Mouse (Mus musculus) adrenal gland, postnatal 14 days (tissue): ENCODE results near the gene Gm21858. TPM values are rescaled to one million over a fixed set of nuclear protein-coding genes. Genes with fewer than 3 reads are reported as not detected.
"Not testable (repeated sequence)": the region's sequence is repeated elsewhere in the genome, so short reads cannot be mapped to it uniquely, and the experiment has no call there.

Experiments
- DNase-seq: peaks from one replicate; pipeline ENCODE4 v3.0.0; 2021; ENCODE audit warnings: mixed read lengths
- long read RNA-seq, 2 experiments: library from polyadenylated mRNA; stranded (forward); transcript quantifications; one replicate each; pipeline ENCODE4 v2.0.0; 2021
- total RNA-seq: library from RNA; stranded (reverse); gene quantifications from 2 replicates; pipeline ENCODE4 v1.2.3, GENCODE M21; 2021

Gm21858 gene
- not detected in 2 replicates for total RNA-seq
- long read RNA-seq, experiment 1, result 0 reads
- long read RNA-seq, experiment 2, result 0 reads

DNA sequence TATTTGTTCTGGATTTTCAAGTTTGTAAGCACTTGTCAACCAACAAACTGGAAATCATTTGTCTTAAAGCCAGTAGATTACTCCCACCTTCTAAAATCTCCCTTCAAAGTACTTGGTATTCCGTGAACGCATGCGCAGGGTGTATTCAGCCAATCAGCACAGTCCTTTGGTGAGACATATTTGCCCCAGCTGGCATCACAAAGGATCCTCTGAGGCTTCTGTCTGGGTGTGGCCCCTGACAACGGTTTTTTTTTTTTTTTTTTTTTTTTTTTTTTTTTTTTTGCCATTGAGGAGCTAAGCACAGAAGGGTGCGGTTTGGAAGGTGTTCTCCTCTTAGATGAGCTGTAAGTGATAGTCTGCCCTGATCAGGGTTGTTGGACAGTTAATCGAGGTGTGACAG lies at the start of gene Gm21858:
TSS of gene Gm21858 (plus strand) at position 301 of the 400 bp plus-strand sequence.
- not testable (repeated sequence) for DNase-seq
